Mouse (Mus musculus) midbrain, embryonic 16.5 days (tissue): Measurements from ENCODE around the gene Daxx. TPM values are rescaled to one million over a fixed set of nuclear protein-coding genes. Genes with fewer than 3 reads are reported as not detected.

Experiments used
- ATAC-seq: fragments of 200-750 bp; cut with Nextera tagmentation; 2 replicates; pipeline ENCODE4 v1.8.0; 2017; ENCODE audit warnings: moderate TSS enrichment
- H3K27ac ChIP-seq: fragments of 300-500 bp; sonication (generic); 2 replicates; pipeline ENCODE4 v1.5.1; 2014; ENCODE audit warnings: mild to moderate bottlenecking, low read length, mixed read lengths
- H3K27me3 ChIP-seq: fragments of 300-500 bp; sonication (generic); 2 replicates; pipeline ENCODE4 v1.6.1; 2014; ENCODE audit warnings: low read depth, low read length, mixed read lengths; ENCODE audit not compliant: control insufficient read depth, insufficient read depth
- H3K36me3 ChIP-seq: fragments of 300-500 bp; sonication (generic); 2 replicates; pipeline ENCODE4 v1.6.1; 2014; ENCODE audit warnings: mild to moderate bottlenecking, low read length, moderate library complexity, mixed read lengths; ENCODE audit not compliant: control insufficient read depth, insufficient read depth
- H3K4me1 ChIP-seq: fragments of 300-500 bp; sonication (generic); 2 replicates; pipeline ENCODE4 v1.6.1; 2014; ENCODE audit warnings: mild to moderate bottlenecking, low read length, mixed read lengths; ENCODE audit not compliant: control insufficient read depth, insufficient read depth
- H3K4me2 ChIP-seq: fragments of 300-500 bp; sonication (generic); 2 replicates; pipeline ENCODE4 v1.6.1; 2014; ENCODE audit warnings: mild to moderate bottlenecking, low read length, mixed read lengths
- H3K4me3 ChIP-seq: fragments of 300-500 bp; sonication (generic); 2 replicates; pipeline ENCODE4 v1.5.1; 2014; ENCODE audit warnings: low read depth, mild to moderate bottlenecking, low read length, moderate library complexity, mixed read lengths
- H3K9ac ChIP-seq: fragments of 300-500 bp; sonication (generic); 2 replicates; pipeline ENCODE4 v1.6.1; 2014; ENCODE audit warnings: low read depth, low read length, mixed read lengths
- H3K9me3 ChIP-seq: fragments of 300-500 bp; sonication (generic); replicated peaks from 2 replicates; pipeline ENCODE4 v1.6.1; 2014; ENCODE audit warnings: mild to moderate bottlenecking, low read length, mixed read lengths; ENCODE audit not compliant: control insufficient read depth, poor library complexity, severe bottlenecking
- WGBS: fragments of 180-500 bp; shearing (Covaris S2); extraction: QIAGEN DNeasy Blood & Tissue Kit; methylation state at CpG from one replicate; pipeline ENCODE4 v1.1.7; 2014; 5-methylcytosine and 5-hydroxymethylcytosine counted together
- polyA plus RNA-seq: library from polyadenylated mRNA; unstranded; fragments of >200 nt; fragmentation: Nextera tagmentation; extraction: Ambion mirVana; gene quantifications from 2 replicates; pipeline ENCODE4 v1.2.1, GENCODE M21; 2015

The Daxx gene
- polyA plus RNA-seq, 1 experiment from 2014 or later, result 59.7 TPM

GRCm38 (mm10) chr17:33911052-33911812 lies 2.0 kb downstream of the Daxx start:
- ATAC-seq, result no peak
- Histone ChIP-seq H3K9me3 (no peaks in the 10 kb centered on the region), H3K9ac (no peak overlapping the region), H3K27ac (no peak overlapping the region), H3K4me2 (no peak overlapping the region), H3K4me3 (no peak overlapping the region), H3K4me1 (peaks cover 18% of the 10 kb centered on the region), H3K36me3 (peaks cover 22% of the 10 kb centered on the region), H3K27me3 (no peaks in the 10 kb centered on the region)
- WGBS, result 93% methylated on average over 31 of the region's 31 CpGs

DNA sequence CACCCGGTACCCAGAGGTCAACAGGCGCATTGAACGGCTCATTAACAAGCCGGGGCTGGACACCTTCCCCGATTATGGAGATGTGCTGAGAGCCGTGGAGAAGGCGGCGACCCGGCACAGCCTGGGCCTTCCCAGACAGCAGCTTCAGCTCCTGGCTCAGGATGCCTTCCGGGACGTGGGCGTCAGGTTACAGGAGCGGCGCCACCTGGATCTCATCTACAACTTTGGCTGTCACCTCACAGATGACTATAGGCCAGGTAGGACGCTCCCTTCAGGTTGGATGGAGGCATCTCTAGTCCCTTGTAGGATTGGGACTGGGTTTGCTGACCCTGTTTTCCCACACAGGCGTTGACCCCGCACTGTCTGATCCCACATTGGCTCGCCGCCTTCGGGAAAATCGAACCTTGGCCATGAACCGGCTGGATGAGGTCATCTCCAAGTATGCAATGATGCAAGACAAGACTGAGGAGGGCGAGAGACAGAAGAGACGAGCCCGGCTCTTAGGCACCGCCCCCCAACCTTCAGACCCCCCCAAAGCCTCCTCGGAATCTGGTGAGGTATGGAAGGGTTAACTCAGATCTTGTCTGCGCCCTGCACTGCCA lies 2.7 kb downstream of the Daxx start:
- WGBS, result 94% methylated on average over 28 of the region's 28 CpGs
- Histone ChIP-seq H3K27ac (no peak overlapping the region), H3K27me3 (no peaks in the 10 kb centered on the region), H3K36me3 (peaks cover 22% of the 10 kb centered on the region), H3K4me3 (no peak overlapping the region), H3K9me3 (no peaks in the 10 kb centered on the region), H3K9ac (no peak overlapping the region), H3K4me2 (no peak overlapping the region), H3K4me1 (peaks cover 23% of the 10 kb centered on the region)
- ATAC-seq, result no peak

DNA sequence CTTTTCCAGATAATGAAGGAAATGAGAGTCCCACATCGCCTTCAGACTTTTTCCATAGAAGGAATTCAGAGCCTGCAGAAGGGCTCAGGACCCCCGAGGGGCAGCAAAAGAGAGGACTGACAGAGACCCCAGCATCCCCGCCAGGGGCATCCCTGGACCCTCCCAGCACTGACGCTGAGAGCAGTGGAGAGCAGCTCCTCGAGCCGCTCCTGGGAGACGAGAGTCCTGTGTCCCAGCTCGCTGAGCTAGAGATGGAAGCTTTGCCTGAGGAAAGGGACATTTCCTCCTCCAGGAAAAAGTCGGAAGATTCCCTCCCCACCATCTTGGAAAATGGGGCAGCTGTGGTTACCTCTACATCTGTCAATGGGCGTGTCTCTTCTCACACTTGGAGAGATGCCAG lies 4.0 kb downstream of the Daxx start:
- no peak overlapping the region for H3K4me3 ChIP-seq
- peaks cover 22% of the 10 kb centered on the region for H3K36me3 ChIP-seq
- H3K4me2 ChIP-seq, result no peak overlapping the region
- peaks cover 20% of the 10 kb centered on the region for H3K4me1 ChIP-seq
- ATAC-seq, result no peak
- no peaks in the 10 kb centered on the region for H3K27me3 ChIP-seq
- WGBS, result 87% methylated on average over 10 of the region's 10 CpGs
- H3K9me3 ChIP-seq, result no peaks in the 10 kb centered on the region
- no peak overlapping the region for H3K27ac ChIP-seq
- H3K9ac ChIP-seq, result no peak overlapping the region

DNA sequence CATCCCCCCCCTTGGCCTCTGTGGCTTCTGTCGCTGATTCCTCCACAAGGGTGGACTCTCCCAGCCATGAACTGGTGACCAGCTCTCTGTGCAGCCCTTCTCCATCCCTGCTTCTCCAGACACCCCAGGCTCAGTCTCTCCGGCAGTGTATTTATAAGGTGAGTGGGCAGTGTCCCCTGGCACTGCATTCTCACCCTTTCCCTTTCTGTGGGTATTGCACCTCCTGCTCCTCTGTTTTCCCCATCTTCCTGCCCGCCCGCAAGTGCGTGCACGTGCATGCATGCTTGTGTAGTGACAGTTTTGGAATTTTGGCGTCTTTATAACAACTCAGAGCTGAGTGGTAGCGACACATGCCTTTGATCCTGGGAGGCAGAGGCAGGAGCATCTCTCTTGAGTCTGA lies 4.7 kb downstream of the Daxx start:
- 97% methylated on average over 8 of the region's 8 CpGs for WGBS

DNA sequence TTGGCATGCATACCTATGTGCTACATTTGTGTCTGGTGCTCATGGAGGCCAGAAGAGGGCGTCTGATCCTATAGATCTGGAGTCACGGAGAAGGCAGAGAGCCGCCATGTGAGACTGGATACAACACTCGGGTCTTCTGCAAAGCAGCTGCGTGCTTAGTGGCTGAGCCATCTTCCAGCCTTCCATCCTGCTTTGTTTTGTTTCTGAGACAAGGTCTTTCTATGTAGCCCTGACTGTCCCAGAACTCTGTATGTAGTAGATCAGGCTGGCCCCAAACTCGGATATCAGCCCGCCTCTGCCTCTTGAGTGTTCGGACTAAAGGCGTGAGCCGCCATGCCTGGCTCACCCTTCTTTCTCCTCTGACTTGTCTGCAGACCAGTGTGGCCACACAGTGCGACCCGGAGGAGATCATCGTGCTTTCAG lies 5.8 kb downstream of the Daxx start:
- Histone ChIP-seq H3K27me3 (peaks cover 2% of the 10 kb centered on the region; the same call in 1 of the 2 replicates), H3K27ac (no peak overlapping the region), H3K9ac (no peak overlapping the region), H3K4me2 (peak overlapping the region; percentile 25; the same call in 1 of the 2 replicates), H3K9me3 (no peaks in the 10 kb centered on the region), H3K4me3 (no peak overlapping the region; the same call in 1 of the 2 replicates), H3K36me3 (peaks cover 22% of the 10 kb centered on the region), H3K4me1 (peaks cover 28% of the 10 kb centered on the region)
- no peak for ATAC-seq
- WGBS, result 66% methylated on average over 13 of the region's 13 CpGs

More for the DNA sequence above, 4.7 kb downstream of the Daxx start:
- peaks cover 22% of the 10 kb centered on the region for H3K36me3 ChIP-seq
- 0 out of 2 replicates have a peak, but pooled peaks cover under 1% of the 10 kb centered on the region for H3K27me3 ChIP-seq
- no peak for ATAC-seq
- H3K4me1 ChIP-seq, result peaks cover 20% of the 10 kb centered on the region
- no peak overlapping the region for H3K4me3 ChIP-seq
- no peak overlapping the region for H3K4me2 ChIP-seq
- H3K9ac ChIP-seq, result no peak overlapping the region
- no peak overlapping the region for H3K27ac ChIP-seq
- no peaks in the 10 kb centered on the region for H3K9me3 ChIP-seq

GRCm38 (mm10) chr17:33915671-33916250 lies 6.5 kb downstream of the Daxx start, which contains the start of the genes Tapbp and Zbtb22:
Tapbp (plus strand) TSS chr17:33915899.
Zbtb22 (plus strand) TSS chr17:33915904.
- Histone ChIP-seq H3K9ac (peak within 1 kb of the TSS; percentile 65), H3K27me3 (peaks cover 2% of the 10 kb centered on the region; the same call in 1 of the 2 replicates), H3K4me2 (peak within 1 kb of the TSS; percentile 65), H3K9me3 (no peaks in the 10 kb centered on the region), H3K4me3 (peak within 1 kb of the TSS; percentile 52), H3K27ac (peak within 1 kb of the TSS; percentile 83), H3K36me3 (peaks cover 22% of the 10 kb centered on the region), H3K4me1 (peaks cover 25% of the 10 kb centered on the region)
- ATAC-seq, result peak; percentile 92
- WGBS, result under 1% methylated on average over 34 of the region's 34 CpGs

GRCm38 (mm10) chr17:33916294-33916693 lies 7.1 kb downstream of the Daxx start:
- ATAC-seq, result peak; percentile 26
- Histone ChIP-seq H3K27ac (peak overlapping the region; percentile 83), H3K4me3 (peak overlapping the region; percentile 52), H3K9ac (peak overlapping the region; percentile 65), H3K4me2 (peak overlapping the region; percentile 65), H3K9me3 (no peaks in the 10 kb centered on the region), H3K27me3 (peaks cover 2% of the 10 kb centered on the region; the same call in 1 of the 2 replicates), H3K36me3 (peaks cover 19% of the 10 kb centered on the region), H3K4me1 (peaks cover 25% of the 10 kb centered on the region)
- 0% methylated on average over 9 of the region's 20 CpGs for WGBS

DNA sequence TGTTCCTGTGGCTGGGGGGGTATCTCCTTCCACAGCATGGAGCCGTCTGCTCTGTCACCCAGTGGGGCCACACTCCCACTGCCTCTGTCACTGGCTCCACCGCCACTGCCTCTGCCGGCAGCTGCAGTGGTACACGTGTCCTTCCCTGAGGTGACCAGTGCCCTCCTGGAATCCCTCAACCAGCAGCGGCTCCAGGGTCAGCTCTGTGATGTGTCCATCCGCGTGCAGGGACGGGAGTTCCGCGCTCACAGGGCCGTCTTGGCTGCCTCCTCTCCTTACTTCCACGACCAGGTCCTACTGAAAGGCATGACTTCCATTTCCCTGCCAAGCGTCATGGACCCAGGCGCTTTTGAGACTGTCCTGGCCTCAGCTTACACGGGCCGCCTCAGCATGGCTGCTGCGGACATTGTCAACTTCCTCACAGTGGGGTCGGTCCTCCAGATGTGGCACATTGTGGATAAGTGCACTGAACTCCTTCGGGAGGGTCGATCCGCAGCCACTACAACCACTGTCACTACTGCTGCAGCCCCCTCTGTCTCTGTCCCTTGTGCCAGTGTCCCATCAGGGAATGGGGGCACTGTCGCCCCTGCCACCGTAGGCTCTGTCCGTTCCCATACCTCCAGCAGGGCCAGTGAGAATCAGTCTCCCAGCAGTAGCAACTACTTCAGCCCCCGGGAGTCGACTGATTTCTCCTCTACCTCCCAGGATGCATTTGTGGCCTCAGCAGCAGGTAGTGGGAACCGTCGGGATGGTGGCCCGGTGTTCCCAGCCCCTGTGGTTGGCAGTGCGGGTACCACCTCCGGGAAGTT lies 7.8 kb downstream of the Daxx start:
- H3K4me3 ChIP-seq, result peak overlapping the region; percentile 52
- no peak for ATAC-seq
- peak overlapping the region; percentile 50 for H3K9ac ChIP-seq
- H3K4me2 ChIP-seq, result peak overlapping the region; percentile 65
- H3K9me3 ChIP-seq, result no peaks in the 10 kb centered on the region
- H3K36me3 ChIP-seq, result peaks cover 12% of the 10 kb centered on the region
- peaks cover 2% of the 10 kb centered on the region; the same call in 1 of the 2 replicates for H3K27me3 ChIP-seq
- 70% methylated on average over 31 of the region's 31 CpGs for WGBS
- no peak overlapping the region for H3K27ac ChIP-seq
- H3K4me1 ChIP-seq, result peaks cover 25% of the 10 kb centered on the region
